Mouse (Mus musculus): ENCODE data around the gene C730034F03Rik. TPM values are rescaled to one million over a fixed set of nuclear protein-coding genes. Genes with fewer than 3 reads are reported as not detected.

C730034F03Rik gene
- polyA plus RNA-seq, 1 experiment: 2.2 TPM

- 89% methylated on average over 7 of the region's 7 CpGs for WGBS
- no peak for DNase-seq
- Histone ChIP-seq H3K36me3 (ENCODE audit: control insufficient read depth, insufficient read depth, low read length) (no peaks in the 10 kb centered on the region), H3K4me1 (replicated peaks; ENCODE audit: control insufficient read depth, insufficient read depth, low read length) (peaks cover 5% of the 10 kb centered on the region), H3K27me3 (ENCODE audit: control insufficient read depth, insufficient read depth, low read length) (no peaks in the 10 kb centered on the region; the same call in 1 of the 2 replicates), H3K27ac (ENCODE audit: control insufficient read depth, insufficient read depth, low read length) (no peak overlapping the region), H3K4me3 (ENCODE audit: control insufficient read depth, insufficient read depth, low read length) (no peak overlapping the region)
- TF ChIP-seq POLR2A (IDR thresholded peaks at IDR 0.05; ENCODE audit: control insufficient read depth, extremely low read depth, insufficient read depth, low read length, poor library complexity) (no peak), CTCF (IDR thresholded peaks at IDR 0.05; ENCODE audit: borderline replicate concordance, control insufficient read depth, extremely low read depth, insufficient read depth, low read length, poor library complexity) (no peak)
These were observed 30.4 kb downstream of the C730034F03Rik start for GRCm38 (mm10) chr15:89459821-89460220.

GRCm38 (mm10) chr15:89460298-89460697 lies 30.9 kb downstream of the C730034F03Rik start:
- Histone ChIP-seq H3K27ac (ENCODE audit: control insufficient read depth, insufficient read depth, low read length) (no peak overlapping the region), H3K4me1 (replicated peaks; ENCODE audit: control insufficient read depth, insufficient read depth, low read length) (peaks cover 5% of the 10 kb centered on the region), H3K27me3 (ENCODE audit: control insufficient read depth, insufficient read depth, low read length) (no peaks in the 10 kb centered on the region; the same call in 1 of the 2 replicates), H3K4me3 (ENCODE audit: control insufficient read depth, insufficient read depth, low read length) (no peak overlapping the region), H3K36me3 (ENCODE audit: control insufficient read depth, insufficient read depth, low read length) (no peaks in the 10 kb centered on the region)
- DNase-seq: no peak
- 64% methylated on average over 10 of the region's 10 CpGs for WGBS
- no peak for TF ChIP-seq CTCF (IDR thresholded peaks at IDR 0.05; ENCODE audit: borderline replicate concordance, control insufficient read depth, extremely low read depth, insufficient read depth, low read length, poor library complexity)
- no peak for TF ChIP-seq POLR2A (IDR thresholded peaks at IDR 0.05; ENCODE audit: control insufficient read depth, extremely low read depth, insufficient read depth, low read length, poor library complexity)

- H3K27ac ChIP-seq (ENCODE audit: control insufficient read depth, insufficient read depth, low read length): no peak overlapping the region
- H3K4me1 ChIP-seq (replicated peaks; ENCODE audit: control insufficient read depth, insufficient read depth, low read length): peaks cover 5% of the 10 kb centered on the region
- WGBS: 88% methylated on average over 15 of the region's 15 CpGs
- no peak overlapping the region for H3K4me3 ChIP-seq (ENCODE audit: control insufficient read depth, insufficient read depth, low read length)
- DNase-seq: no peak
- H3K27me3 ChIP-seq (ENCODE audit: control insufficient read depth, insufficient read depth, low read length): no peaks in the 10 kb centered on the region
- TF ChIP-seq CTCF (IDR thresholded peaks at IDR 0.05; ENCODE audit: borderline replicate concordance, control insufficient read depth, extremely low read depth, insufficient read depth, low read length, poor library complexity) (no peak), POLR2A (IDR thresholded peaks at IDR 0.05; ENCODE audit: control insufficient read depth, extremely low read depth, insufficient read depth, low read length, poor library complexity) (no peak)
- H3K36me3 ChIP-seq (ENCODE audit: control insufficient read depth, insufficient read depth, low read length): no peaks in the 10 kb centered on the region
These were observed 31.9 kb downstream of the C730034F03Rik start for GRCm38 (mm10) chr15:89461321-89461720.

- H3K27ac ChIP-seq (ENCODE audit: control insufficient read depth, insufficient read depth, low read length): no peak overlapping the region
- TF ChIP-seq POLR2A (IDR thresholded peaks at IDR 0.05; ENCODE audit: control insufficient read depth, extremely low read depth, insufficient read depth, low read length, poor library complexity) (no peak), CTCF (IDR thresholded peaks at IDR 0.05; ENCODE audit: borderline replicate concordance, control insufficient read depth, extremely low read depth, insufficient read depth, low read length, poor library complexity) (no peak)
- peaks cover 5% of the 10 kb centered on the region for H3K4me1 ChIP-seq (replicated peaks; ENCODE audit: control insufficient read depth, insufficient read depth, low read length)
- H3K36me3 ChIP-seq (ENCODE audit: control insufficient read depth, insufficient read depth, low read length): no peaks in the 10 kb centered on the region
- 84% methylated on average over 7 of the region's 7 CpGs for WGBS
- H3K4me3 ChIP-seq (ENCODE audit: control insufficient read depth, insufficient read depth, low read length): no peak overlapping the region
- DNase-seq: no peak
- no peaks in the 10 kb centered on the region for H3K27me3 ChIP-seq (ENCODE audit: control insufficient read depth, insufficient read depth, low read length)
These were observed 32.8 kb downstream of the C730034F03Rik start for GRCm38 (mm10) chr15:89462176-89462575.

- Histone ChIP-seq H3K36me3 (ENCODE audit: control insufficient read depth, insufficient read depth, low read length) (no peaks in the 10 kb centered on the region), H3K4me3 (ENCODE audit: control insufficient read depth, insufficient read depth, low read length) (no peak overlapping the region), H3K4me1 (replicated peaks; ENCODE audit: control insufficient read depth, insufficient read depth, low read length) (peaks cover 5% of the 10 kb centered on the region), H3K27ac (ENCODE audit: control insufficient read depth, insufficient read depth, low read length) (no peak overlapping the region), H3K27me3 (ENCODE audit: control insufficient read depth, insufficient read depth, low read length) (no peaks in the 10 kb centered on the region)
- 42% methylated on average over 5 of the region's 5 CpGs for WGBS
- peak; percentile 27 for DNase-seq
- TF ChIP-seq POLR2A (IDR thresholded peaks at IDR 0.05; ENCODE audit: control insufficient read depth, extremely low read depth, insufficient read depth, low read length, poor library complexity) (no peak), CTCF (IDR thresholded peaks at IDR 0.05; ENCODE audit: borderline replicate concordance, control insufficient read depth, extremely low read depth, insufficient read depth, low read length, poor library complexity) (no peak)
These were observed 34.2 kb downstream of the C730034F03Rik start for GRCm38 (mm10) chr15:89463334-89464235.

GRCm38 (mm10) chr15:89465052-89465451 lies 35.7 kb downstream of the C730034F03Rik start:
- no peak overlapping the region for H3K27ac ChIP-seq (ENCODE audit: control insufficient read depth, insufficient read depth, low read length)
- 41% methylated on average over 1 of the region's 1 CpGs for WGBS
- no peak for DNase-seq
- H3K36me3 ChIP-seq (ENCODE audit: control insufficient read depth, insufficient read depth, low read length): no peaks in the 10 kb centered on the region
- H3K4me1 ChIP-seq (replicated peaks; ENCODE audit: control insufficient read depth, insufficient read depth, low read length): no peaks in the 10 kb centered on the region
- TF ChIP-seq CTCF (IDR thresholded peaks at IDR 0.05; ENCODE audit: borderline replicate concordance, control insufficient read depth, extremely low read depth, insufficient read depth, low read length, poor library complexity) (no peak), POLR2A (IDR thresholded peaks at IDR 0.05; ENCODE audit: control insufficient read depth, extremely low read depth, insufficient read depth, low read length, poor library complexity) (no peak)
- H3K27me3 ChIP-seq (ENCODE audit: control insufficient read depth, insufficient read depth, low read length): no peaks in the 10 kb centered on the region
- H3K4me3 ChIP-seq (ENCODE audit: control insufficient read depth, insufficient read depth, low read length): no peak overlapping the region
